9 mouse cellular contexts compared by ENCODE assay signal in the genomic region with DNA sequence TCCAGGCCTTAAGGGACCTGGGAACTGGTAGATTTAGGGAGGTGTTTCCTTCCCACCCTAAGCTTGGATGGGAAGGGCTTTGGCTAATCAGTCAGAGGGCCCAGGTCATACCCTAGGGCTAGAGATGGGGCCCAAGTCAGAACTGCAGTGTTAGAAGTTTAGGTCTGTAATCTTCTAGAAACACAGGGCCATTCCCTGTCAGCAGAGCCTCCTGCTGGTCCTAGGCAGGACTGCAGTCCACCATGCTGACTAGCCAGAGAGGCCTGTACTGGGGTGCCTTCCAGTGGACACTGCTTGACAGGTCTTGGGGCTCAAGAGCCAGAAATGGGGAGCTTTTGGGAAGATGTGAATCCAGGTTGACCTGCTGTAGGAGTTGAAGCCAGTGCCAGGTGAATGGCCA. TPM values are rescaled to one million over a fixed set of nuclear protein-coding genes. Genes with fewer than 3 reads are reported as not detected.
DNase-seq lines count a peak whose midpoint lies in the region; ATAC-seq and TF ChIP-seq lines count a peak whose summit lies in the region.
"Had no signal": no experiment of that assay in that cellular context is flagged by ENCODE, and none has a peak within 500 bp of the region (broad histone marks: within the 10 kb centered on the region; RNA-seq: fewer than 3 reads in every experiment).

No protein-coding gene starts in this region.

- no peak overlapping the region for H3K27ac ChIP-seq in liver, embryonic 12.5 days
- H3K27ac ChIP-seq: limb, embryonic 13.5 days had no signal

- no peak overlapping the region for H3K4me3 ChIP-seq in liver, embryonic 12.5 days
- no peak overlapping the region for H3K4me3 ChIP-seq in G1E (ENCODE audit: low read depth, low read length)
- H3K4me3 ChIP-seq: limb, embryonic 13.5 days had no signal

- H3K4me1 ChIP-seq in liver, embryonic 12.5 days, result no peaks in the 10 kb centered on the region
- no peaks in the 10 kb centered on the region; the same call in 1 of the 2 replicates for H3K4me1 ChIP-seq in G1E (ENCODE audit: insufficient read depth, low read depth, low read length)

- no peak for ATAC-seq in liver, embryonic 12.5 days
- no peak for ATAC-seq in G1E (ENCODE audit: extremely low read depth, insufficient number of reproducible peaks, low FRiP score, poor library complexity, severe bottlenecking)
- peak; percentile 55 for ATAC-seq in granulocyte monocyte progenitor cell, adult 5-6 weeks (replicated peaks; ENCODE audit: poor library complexity, severe bottlenecking)

- H3K36me3 ChIP-seq in liver, embryonic 12.5 days, result no peaks in the 10 kb centered on the region
- H3K36me3 ChIP-seq in G1E (replicated peaks), result no peaks in the 10 kb centered on the region
- no peaks in the 10 kb centered on the region for H3K36me3 ChIP-seq in splenic B cell, adult 2 months (ENCODE audit: control insufficient read depth, insufficient read depth, low read length, poor library complexity, severe bottlenecking)
- H3K36me3 ChIP-seq: limb, embryonic 13.5 days had no signal

- H3K4me2 ChIP-seq in liver, embryonic 12.5 days, result no peak overlapping the region
- H3K4me2 ChIP-seq: limb, embryonic 13.5 days had no signal

- peaks cover 15% of the 10 kb centered on the region; the same call in 1 of the 2 replicates for H3K27me3 ChIP-seq in liver, embryonic 12.5 days (replicated peaks)
- H3K27me3 ChIP-seq in G1E (ENCODE audit: insufficient read depth, low read length), result peaks cover 31% of the 10 kb centered on the region
- H3K27me3 ChIP-seq in splenic B cell, adult 2 months (ENCODE audit: control insufficient read depth, insufficient read depth, low read length, poor library complexity, severe bottlenecking), result no peaks in the 10 kb centered on the region
- H3K27me3 ChIP-seq: limb, embryonic 13.5 days had no signal

- no peak overlapping the region for H3K9ac ChIP-seq in liver, embryonic 12.5 days
- H3K9ac ChIP-seq: limb, embryonic 13.5 days had no signal

- DNase-seq in liver, result peak; percentile 20
- DNase-seq in G1E (ENCODE audit: low spot score), result peak; percentile 14
- peak; percentile 29 for DNase-seq in splenic B cell, adult 2 months (ENCODE audit: low read depth, low spot score)
- no peak for DNase-seq in adrenal gland, adult 2 months
- no peak for DNase-seq in layer of hippocampus, adult 9-11 months
- DNase-seq: right cerebral cortex, adult 18-20 months had no signal

- TF ChIP-seq CTCF in G1E (IDR thresholded peaks at IDR 0.05; ENCODE audit: low read depth, low read length), result peak; percentile 30; the same call in 1 of the 2 replicates

- H3K9me3 ChIP-seq in liver, embryonic 12.5 days (replicated peaks), result no peaks in the 10 kb centered on the region
- no peaks in the 10 kb centered on the region for H3K9me3 ChIP-seq in G1E (replicated peaks)
- H3K9me3 ChIP-seq: limb, embryonic 13.5 days had no signal

RNA-seq across cellular contexts. Expression of a gene that starts 8.2 kb away (rescaled TPM):
- polyA plus RNA-seq in liver, embryonic 12.5 days (2016; fragmentation: Nextera tagmentation; extraction: Ambion mirVana), result 1.7 and 2.1 TPM in 2 replicates
- total RNA-seq in G1E (2014; fragmentation: Nextera tagmentation), result 0.24 and 0.45 TPM in 2 replicates
- total RNA-seq in G1E (2017), result 2.8 and 3.7 TPM in 2 replicates
- polyA plus RNA-seq in G1E (2012), result 0.23 and 0.24 TPM in 2 replicates
- total RNA-seq in granulocyte monocyte progenitor cell, adult 5-6 weeks (2014; fragmentation: Nextera tagmentation), result not detected in 2 replicates
- 0.73 and 1.7 TPM in 2 replicates for total RNA-seq in granulocyte monocyte progenitor cell, adult 5-6 weeks (2017)
- 10 to 100 TPM; 15.5 to 19.5 TPM for total RNA-seq in adrenal gland, adult 2 months (2021)
- polyA plus RNA-seq in adrenal gland, adult 2 months (2012; rRNA removed), result 17.6 and 20.4 TPM in 2 replicates

Comparison
In these comparisons a context has a peak if more than half of its experiments do, and no peak if none do; other contexts are left out.
1. DNase-seq: peak in liver (single experiment), G1E (single experiment) and splenic B cell, adult 2 months (single experiment); none in adrenal gland, adult 2 months (single experiment) and layer of hippocampus, adult 9-11 months (single experiment).